ENCODE assay signal across 27 mouse cellular contexts in genomic region chr5:120890026-120890425, GRCm38 (mm10). TPM values are rescaled to one million over a fixed set of nuclear protein-coding genes. Genes with fewer than 3 reads are reported as not detected.
"Had no signal": no experiment of that assay in that cellular context is flagged by ENCODE, and none has a peak within 500 bp of the region (broad histone marks: within the 10 kb centered on the region; RNA-seq: fewer than 3 reads in every experiment).

No protein-coding gene starts in this region.

- DNase-seq: liver, postnatal 0 days; lung, adult 2 months; lung, postnatal 14 days; lung, postnatal 36 days; retina, postnatal 1 day; right cerebral cortex, adult 18-20 months; right cerebral cortex, postnatal 25 days; right cerebral cortex, postnatal 4 days; spleen, adult 18-20 months; thymus, adult 2 months; thymus, postnatal 25 days; thymus, postnatal 4 days had no signal

- H3K27ac ChIP-seq: lung, embryonic 15.5 days; macrophage; midbrain, embryonic 13.5 days; midbrain, embryonic 15.5 days; neural tube, embryonic 12.5 days had no signal

- H3K36me3 ChIP-seq: lung, embryonic 15.5 days; midbrain, embryonic 13.5 days; midbrain, embryonic 15.5 days; neural tube, embryonic 12.5 days had no signal

- H3K4me1 ChIP-seq: lung, embryonic 15.5 days; megakaryocyte, embryonic 14.5 days; midbrain, embryonic 13.5 days; midbrain, embryonic 15.5 days; neural tube, embryonic 12.5 days had no signal

- H3K9me3 ChIP-seq: lung, embryonic 15.5 days; midbrain, embryonic 13.5 days; midbrain, embryonic 15.5 days; neural tube, embryonic 12.5 days had no signal

- H3K9ac ChIP-seq: liver, postnatal 0 days; lung, embryonic 15.5 days; midbrain, embryonic 13.5 days; midbrain, embryonic 15.5 days; neural tube, embryonic 12.5 days had no signal

- ATAC-seq: liver, postnatal 0 days; lung, postnatal 0 days; midbrain, embryonic 13.5 days; midbrain, embryonic 15.5 days had no signal

- H3K4me2 ChIP-seq: lung, embryonic 15.5 days; midbrain, embryonic 11.5 days; midbrain, embryonic 13.5 days; midbrain, embryonic 15.5 days; neural tube, embryonic 12.5 days had no signal

- H3K27me3 ChIP-seq: lung, embryonic 15.5 days; midbrain, embryonic 13.5 days; midbrain, embryonic 15.5 days; neural tube, embryonic 12.5 days had no signal

- H3K4me3 ChIP-seq: lung, embryonic 15.5 days; megakaryocyte, embryonic 14.5 days; midbrain, embryonic 13.5 days; midbrain, embryonic 15.5 days; neural tube, embryonic 12.5 days had no signal

RNA-seq across cellular contexts. Expression of gene Oas1g, which starts 2.6 kb away (rescaled TPM):
- polyA plus RNA-seq: neural tube, embryonic 14.5 days; testis, adult 2 months had no signal

RNA-seq across cellular contexts. Expression of gene Oas1d, which starts 24.3 kb away (rescaled TPM):
- polyA plus RNA-seq: liver, postnatal 0 days; lung, adult 2 months; lung, embryonic 15.5 days; lung, postnatal 0 days; macrophage; midbrain, embryonic 11.5 days; midbrain, embryonic 13.5 days; neural tube, embryonic 12.5 days; neural tube, embryonic 14.5 days; stomach, embryonic 14.5 days; stomach, embryonic 16.5 days; testis, adult 2 months; urinary bladder, adult 2 months had no signal

RNA-seq across cellular contexts. Expression of gene Oas1h, which starts 28.8 kb away (rescaled TPM):
- polyA plus RNA-seq: liver, postnatal 0 days; lung, adult 2 months; lung, embryonic 15.5 days; lung, postnatal 0 days; macrophage; midbrain, embryonic 11.5 days; midbrain, embryonic 13.5 days; midbrain, embryonic 15.5 days; midbrain, postnatal 0 days; neural tube, embryonic 12.5 days; neural tube, embryonic 14.5 days; small intestine, adult 2 months; stomach, embryonic 14.5 days; stomach, embryonic 16.5 days; testis, adult 2 months; urinary bladder, adult 2 months had no signal

RNA-seq across cellular contexts. Expression of gene Oas1f, which starts 42.9 kb away (rescaled TPM):
- polyA plus RNA-seq: liver, postnatal 0 days; lung, adult 2 months; lung, embryonic 15.5 days; lung, postnatal 0 days; macrophage; midbrain, embryonic 13.5 days; midbrain, embryonic 15.5 days; midbrain, postnatal 0 days; neural tube, embryonic 12.5 days; neural tube, embryonic 14.5 days; stomach, embryonic 16.5 days; testis, adult 2 months had no signal
